ENCODE assay signal across 33 mouse cellular contexts in genomic region chr2:146488291-146488690, GRCm38 (mm10). TPM values are rescaled to one million over a fixed set of nuclear protein-coding genes. Genes with fewer than 3 reads are reported as not detected.
DNase-seq lines count a peak whose midpoint lies in the region; ATAC-seq and TF ChIP-seq lines count a peak whose summit lies in the region.
"Had no signal": no experiment of that assay in that cellular context is flagged by ENCODE, and none has a peak within 500 bp of the region (broad histone marks: within the 10 kb centered on the region; RNA-seq: fewer than 3 reads in every experiment).

No protein-coding gene starts in this region.

- intact Hi-C loops in gastrocnemius, adult 2 months (cut with DNase I) = no loop called here

- no peak overlapping the region for H3K27ac ChIP-seq in liver, embryonic 16.5 days (ENCODE audit: low read length)
- H3K27ac ChIP-seq in liver, postnatal 0 days (ENCODE audit: low read depth) = no peak overlapping the region
- H3K27ac ChIP-seq in MEL (ENCODE audit: control insufficient read depth, low read depth, low read length) = 0 out of 2 replicates have a peak overlapping the region, but pooled peaks have one; percentile 2
- no peak overlapping the region for H3K27ac ChIP-seq in intestine, embryonic 16.5 days (ENCODE audit: low read length)
- H3K27ac ChIP-seq in gastrocnemius, adult 2 months = no peak overlapping the region
- H3K27ac ChIP-seq: embryonic facial prominence, embryonic 10.5 days; embryonic facial prominence, embryonic 15.5 days; forebrain, embryonic 12.5 days; heart, embryonic 10.5 days; heart, embryonic 15.5 days; hindbrain, embryonic 12.5 days; hindbrain, postnatal 0 days; layer of hippocampus, adult 2 months; left cerebral cortex, adult 2 months; limb, embryonic 13.5 days; midbrain, embryonic 15.5 days; neural tube, embryonic 15.5 days had no signal

- H3K4me2 ChIP-seq in liver, embryonic 16.5 days (ENCODE audit: low read depth, low read length) = no peak overlapping the region
- H3K4me2 ChIP-seq in liver, postnatal 0 days (ENCODE audit: low read depth, low read length) = no peak overlapping the region
- H3K4me2 ChIP-seq in intestine, embryonic 16.5 days (ENCODE audit: low read depth, low read length) = no peak overlapping the region
- H3K4me2 ChIP-seq: embryonic facial prominence, embryonic 15.5 days; forebrain, embryonic 12.5 days; heart, embryonic 15.5 days; hindbrain, embryonic 12.5 days; limb, embryonic 13.5 days; liver, embryonic 11.5 days; lung, embryonic 14.5 days; midbrain, embryonic 15.5 days; neural tube, embryonic 15.5 days had no signal

- H3K9me3 ChIP-seq in liver, embryonic 16.5 days (replicated peaks; ENCODE audit: control insufficient read depth, low read length) = no peaks in the 10 kb centered on the region
- no peaks in the 10 kb centered on the region for H3K9me3 ChIP-seq in liver, postnatal 0 days (ENCODE audit: low read length)
- H3K9me3 ChIP-seq in MEL (replicated peaks; ENCODE audit: insufficient read depth, low read length) = no peaks in the 10 kb centered on the region
- H3K9me3 ChIP-seq in intestine, embryonic 16.5 days (ENCODE audit: control insufficient read depth, low read length) = no peaks in the 10 kb centered on the region
- H3K9me3 ChIP-seq: embryonic facial prominence, embryonic 10.5 days; embryonic facial prominence, embryonic 15.5 days; forebrain, embryonic 12.5 days; G1E; heart, embryonic 10.5 days; heart, embryonic 15.5 days; hindbrain, embryonic 12.5 days; limb, embryonic 13.5 days; midbrain, embryonic 15.5 days; neural tube, embryonic 15.5 days had no signal

- peak; percentile 33; the same call in 1 of the 2 replicates for ATAC-seq in liver, embryonic 16.5 days (ENCODE audit: low read depth)
- ATAC-seq in liver, postnatal 0 days = no peak
- ATAC-seq in intestine, embryonic 16.5 days = peak; percentile 92
- ATAC-seq in megakaryocyte-erythroid progenitor cell, adult 5-6 weeks (replicated peaks; ENCODE audit: low FRiP score, low TSS enrichment, poor library complexity, severe bottlenecking) = peak; percentile 63; the same call in 1 of the 2 replicates
- ATAC-seq: hindbrain, postnatal 0 days; midbrain, embryonic 15.5 days; Patski had no signal

- no peak overlapping the region for H3K4me3 ChIP-seq in liver, embryonic 16.5 days (ENCODE audit: low read depth, low read length)
- H3K4me3 ChIP-seq in liver, postnatal 0 days (ENCODE audit: low read depth, low read length) = no peak overlapping the region
- H3K4me3 ChIP-seq in MEL (ENCODE audit: control insufficient read depth in 1 of 2, insufficient read depth in 1 of 2, low read depth in 2 of 2, low read length in 2 of 2) = no peak overlapping the region
- no peak overlapping the region for H3K4me3 ChIP-seq in intestine, embryonic 16.5 days (ENCODE audit: low read length)
- no peak overlapping the region for H3K4me3 ChIP-seq in gastrocnemius, adult 2 months
- H3K4me3 ChIP-seq: embryonic facial prominence, embryonic 10.5 days; embryonic facial prominence, embryonic 15.5 days; forebrain, embryonic 12.5 days; heart, embryonic 10.5 days; heart, embryonic 15.5 days; hindbrain, embryonic 12.5 days; layer of hippocampus, adult 2 months; left cerebral cortex, adult 2 months; limb, embryonic 13.5 days; midbrain, embryonic 15.5 days; neural tube, embryonic 15.5 days had no signal

- no peak for TF ChIP-seq CTCF in liver, postnatal 0 days (IDR thresholded peaks at IDR 0.05; ENCODE audit: low read depth)
- no peak for TF ChIP-seq CTCF in MEL (IDR thresholded peaks at IDR 0.05 in 2 of 3, conservative IDR thresholded peaks at IDR 0.05 in 1 of 3; ENCODE audit: control insufficient read depth in 1 of 3, insufficient read depth in 1 of 3, low read depth in 2 of 3, low read length in 3 of 3, poor library complexity in 1 of 3, severe bottlenecking in 1 of 3)
- no peak for TF ChIP-seq CTCF in gastrocnemius, adult 2 months (IDR thresholded peaks at IDR 0.05)

- H3K27me3 ChIP-seq in liver, embryonic 16.5 days (ENCODE audit: control insufficient read depth, insufficient read depth, low read depth, low read length) = no peaks in the 10 kb centered on the region
- H3K27me3 ChIP-seq in liver, postnatal 0 days (ENCODE audit: insufficient read depth, low read length) = no peaks in the 10 kb centered on the region
- no peaks in the 10 kb centered on the region for H3K27me3 ChIP-seq in MEL (ENCODE audit: control insufficient read depth in 1 of 2, insufficient read depth in 2 of 2, low read length in 2 of 2)
- no peaks in the 10 kb centered on the region for H3K27me3 ChIP-seq in intestine, embryonic 16.5 days (replicated peaks; ENCODE audit: control insufficient read depth, insufficient read depth, low read length)
- H3K27me3 ChIP-seq: embryonic facial prominence, embryonic 15.5 days; forebrain, embryonic 12.5 days; heart, embryonic 15.5 days; hindbrain, embryonic 12.5 days; limb, embryonic 13.5 days; midbrain, embryonic 15.5 days; neural tube, embryonic 15.5 days; Patski had no signal

- DNase-seq in liver, postnatal 0 days = no peak
- DNase-seq in MEL (ENCODE audit: low read depth, low spot score) = peak; percentile 57
- no peak for DNase-seq in gastrocnemius, adult 2 months
- DNase-seq in spleen, postnatal 4 days (ENCODE audit: low spot score in 2 of 2) = no peak
- DNase-seq: adrenal gland, postnatal 14 days; cerebellum, adult 11-12 months; cerebellum, postnatal 10 days; gastrocnemius, postnatal 14 days; kidney, adult 18-20 months; kidney, postnatal 36 days; lung, embryonic 14.5 days; retina, postnatal 1 day; right cerebral cortex, postnatal 14 days; thymus, adult 18-20 months; thymus, postnatal 4 days had no signal

- H3K9ac ChIP-seq in liver, embryonic 16.5 days (ENCODE audit: low read depth, low read length) = no peak overlapping the region
- no peak overlapping the region for H3K9ac ChIP-seq in liver, postnatal 0 days (replicated peaks)
- H3K9ac ChIP-seq in MEL (ENCODE audit: control insufficient read depth, low read depth, low read length, poor library complexity, severe bottlenecking) = no peak overlapping the region
- no peak overlapping the region for H3K9ac ChIP-seq in intestine, embryonic 16.5 days (ENCODE audit: low read depth, low read length)
- H3K9ac ChIP-seq: embryonic facial prominence, embryonic 15.5 days; forebrain, embryonic 12.5 days; heart, embryonic 15.5 days; hindbrain, embryonic 12.5 days; limb, embryonic 13.5 days; lung, embryonic 14.5 days; midbrain, embryonic 15.5 days; neural tube, embryonic 15.5 days had no signal

- H3K4me1 ChIP-seq in liver, embryonic 16.5 days (ENCODE audit: control insufficient read depth, low read depth, low read length) = no peaks in the 10 kb centered on the region; the same call in none of the 2 replicates
- peaks cover 14% of the 10 kb centered on the region for H3K4me1 ChIP-seq in liver, postnatal 0 days (ENCODE audit: insufficient read depth)
- H3K4me1 ChIP-seq in MEL (ENCODE audit: control insufficient read depth in 1 of 2, insufficient read depth in 2 of 2, low read length in 2 of 2) = peaks cover 8 to 26% of the 10 kb centered on the region in 2 experiments
- H3K4me1 ChIP-seq in intestine, embryonic 16.5 days (ENCODE audit: control insufficient read depth, insufficient read depth, low read length) = 0 out of 2 replicates have a peak, but pooled peaks cover 13% of the 10 kb centered on the region
- H3K4me1 ChIP-seq: embryonic facial prominence, embryonic 10.5 days; embryonic facial prominence, embryonic 15.5 days; forebrain, embryonic 12.5 days; hindbrain, embryonic 12.5 days; limb, embryonic 13.5 days; midbrain, embryonic 15.5 days; neural tube, embryonic 15.5 days had no signal

- no peak for TF ChIP-seq POLR2A in MEL (IDR thresholded peaks at IDR 0.05; ENCODE audit: control insufficient read depth in 1 of 2, insufficient read depth in 1 of 2, low read depth in 1 of 2, low read length in 2 of 2, poor library complexity in 1 of 2)

- no peak for TF ChIP-seq EP300 in liver, postnatal 0 days (IDR thresholded peaks at IDR 0.05; ENCODE audit: low read depth)
- TF ChIP-seq EP300 in MEL (IDR thresholded peaks at IDR 0.05; ENCODE audit: low read depth in 1 of 2, low read length in 2 of 2) = peak; percentile 29 to 43; a peak in 2 of 4 replicates

- no peaks in the 10 kb centered on the region for H3K36me3 ChIP-seq in liver, embryonic 16.5 days (ENCODE audit: control insufficient read depth, insufficient read depth)
- peaks cover 16% of the 10 kb centered on the region for H3K36me3 ChIP-seq in liver, postnatal 0 days (replicated peaks; ENCODE audit: insufficient read depth, low read length)
- peaks cover 0 to 34% of the 10 kb centered on the region in 2 experiments; a peak in 3 of 4 replicates for H3K36me3 ChIP-seq in MEL (ENCODE audit: control insufficient read depth in 1 of 2, insufficient read depth in 2 of 2, low read length in 2 of 2)
- H3K36me3 ChIP-seq in intestine, embryonic 16.5 days (ENCODE audit: control insufficient read depth, insufficient read depth, low read length) = 0 out of 2 replicates have a peak, but pooled peaks cover 4% of the 10 kb centered on the region

- 19% methylated on average over 3 of the region's 3 CpGs for WGBS in liver, embryonic 16.5 days (ENCODE audit: insufficient replicate concordance)
- 50% methylated on average over 3 of the region's 3 CpGs for WGBS in liver, postnatal 0 days (ENCODE audit: insufficient replicate concordance)
- 55% methylated on average over 3 of the region's 3 CpGs for WGBS in intestine, embryonic 16.5 days

- H3K79me2 ChIP-seq in MEL (ENCODE audit: control insufficient read depth, insufficient read depth, low read length, poor library complexity) = no peaks in the 10 kb centered on the region

- TF ChIP-seq RAD21 in MEL (IDR thresholded peaks at IDR 0.05; ENCODE audit: low read depth, low read length) = no peak

TF ChIP-seq in MEL, 35 proteins besides CTCF, POLR2A, EP300 and RAD21:
- TF ChIP-seq ELF1 (IDR thresholded peaks at IDR 0.05; ENCODE audit: low read depth, low read length) = peak; percentile 33; the same call in 1 of the 2 replicates
- TF ChIP-seq ETS1 (IDR thresholded peaks at IDR 0.05; ENCODE audit: low read depth, low read length) = peak; percentile 38; the same call in 1 of the 2 replicates
- no peak for TF ChIP-seq TAL1 (IDR thresholded peaks at IDR 0.05; ENCODE audit: low read length)
- TF ChIP-seq POLR2AphosphoS2 (IDR thresholded peaks at IDR 0.05; ENCODE audit: low read length) = no peak
- TF ChIP-seq GATA1 (IDR thresholded peaks at IDR 0.05; ENCODE audit: low read depth, low read length) = peak; percentile 66

RNA-seq across cellular contexts. Expression of gene Ralgapa2, which starts 23.9 kb away (rescaled TPM):
- polyA plus RNA-seq in liver, embryonic 16.5 days (2015; fragmentation: Nextera tagmentation; extraction: Ambion mirVana) = 4.5 and 5.9 TPM in 2 replicates
- 3.7 and 4.1 TPM in 2 replicates for polyA plus RNA-seq in liver, postnatal 0 days (2015; fragmentation: Nextera tagmentation; extraction: Ambion mirVana)
- 9.2 and 9.4 TPM in 2 replicates for total RNA-seq in MEL (2012; rRNA removed)
- polyA plus RNA-seq in MEL (2012; ENCODE audit: insufficient read depth in 1 of 2, insufficient read length in 2 of 2, low read depth in 1 of 2, low replicate concordance in 2 of 2, missing spikeins in 1 of 2) = 1 to 10 TPM in 1 of 2 experiments, not detected in 1; 9.6 TPM
- polyA plus RNA-seq in intestine, embryonic 16.5 days (2015; fragmentation: Nextera tagmentation; extraction: Ambion mirVana) = 7.8 and 9.7 TPM in 2 replicates
- total RNA-seq in megakaryocyte-erythroid progenitor cell, adult 5-6 weeks (2014; fragmentation: Nextera tagmentation) = 27.1 and 33.1 TPM in 2 replicates
- 10.8 and 11.4 TPM in 2 replicates for total RNA-seq in megakaryocyte-erythroid progenitor cell, adult 5-6 weeks (2017)
- 1 to 10 TPM; 5.8 to 9.6 TPM for total RNA-seq in gastrocnemius, adult 2 months (2021)
